Mouse (Mus musculus) embryo, embryonic 9.5 days (tissue): ENCODE results near the gene Sprn.

ENCODE experiments used
- DNase-seq: peaks from one replicate; pipeline ENCODE4 v3.0.0-alpha.2; 2017; ENCODE audit errors: extremely low spot score

Sprn gene

GRCm38 (mm10) chr7:140154218-140154927 lies at the start of gene Sprn:
TSS of gene Sprn (minus strand) at chr7:140154877.
- peak; percentile 27 for DNase-seq

GRCm38 (mm10) chr7:140201090-140201489 lies 46.4 kb upstream of the Sprn start:
- DNase-seq, result no peak

- DNase-seq, result no peak
These were observed 41.3 kb upstream of the Sprn start for GRCm38 (mm10) chr7:140196002-140196401.

GRCm38 (mm10) chr7:140194031-140194430 lies 39.4 kb upstream of the Sprn start:
- no peak for DNase-seq

GRCm38 (mm10) chr7:140192851-140193250 lies 38.2 kb upstream of the Sprn start:
- no peak for DNase-seq

GRCm38 (mm10) chr7:140192445-140192844 lies 37.8 kb upstream of the Sprn start:
- no peak for DNase-seq

GRCm38 (mm10) chr7:140190435-140190834 lies 35.8 kb upstream of the Sprn start:
- DNase-seq, result no peak

- peak; percentile 24 for DNase-seq
These were observed 34.0 kb upstream of the Sprn start for GRCm38 (mm10) chr7:140188391-140189328.

- DNase-seq, result no peak
These were observed 33.2 kb upstream of the Sprn start for GRCm38 (mm10) chr7:140187721-140188390.

GRCm38 (mm10) chr7:140186646-140187620 lies 32.3 kb upstream of the Sprn start:
- DNase-seq, result peak; percentile 17

- DNase-seq, result no peak
These were observed 29.5 kb upstream of the Sprn start for GRCm38 (mm10) chr7:140184206-140184605.

GRCm38 (mm10) chr7:140180692-140181091 lies 26.0 kb upstream of the Sprn start:
- DNase-seq, result no peak

- DNase-seq, result no peak
These were observed 24.5 kb upstream of the Sprn start for GRCm38 (mm10) chr7:140179176-140179575.

GRCm38 (mm10) chr7:140172936-140173335 lies 18.3 kb upstream of the Sprn start, which contains the start of gene Olfr523:
TSS of gene Olfr523 (plus strand) at chr7:140173217.
- DNase-seq, result no peak

GRCm38 (mm10) chr7:140170863-140171262 lies 16.2 kb upstream of the Sprn start:
- DNase-seq, result no peak

GRCm38 (mm10) chr7:140169386-140169785 lies 14.7 kb upstream of the Sprn start:
- no peak for DNase-seq

GRCm38 (mm10) chr7:140167950-140168349 lies 13.3 kb upstream of the Sprn start:
- no peak for DNase-seq

- DNase-seq, result no peak
These were observed 10.0 kb upstream of the Sprn start, which contains the start of gene Olfr522 for GRCm38 (mm10) chr7:140164664-140165063. TSS of gene Olfr522 (minus strand) at chr7:140164764.

GRCm38 (mm10) chr7:140160363-140160762 lies 5.7 kb upstream of the Sprn start:
- no peak for DNase-seq

- DNase-seq, result no peak
These were observed 854 bp downstream of the Sprn start for GRCm38 (mm10) chr7:140153829-140154217.

GRCm38 (mm10) chr7:140153383-140153782 lies 1.3 kb downstream of the Sprn start:
- DNase-seq, result peak; percentile 38
